Mouse (Mus musculus) layer of hippocampus, adult 9-11 months (tissue): ENCODE results near the gene Ccdc146.
"Not testable (repeated sequence)": the region's sequence is repeated elsewhere in the genome, so short reads cannot be mapped to it uniquely, and the experiment has no call there.

Experiments used
- DNase-seq: peaks from one replicate; pipeline ENCODE4 v3.0.0; 2022

Gene Ccdc146

GRCm38 (mm10) chr5:21329672-21330665, 94.5 kb downstream of the Ccdc146 start:
- no peak for DNase-seq

GRCm38 (mm10) chr5:21328560-21328959, 95.9 kb downstream of the Ccdc146 start:
- no peak for DNase-seq

- DNase-seq, result no peak
Observed at GRCm38 (mm10) chr5:21326494-21326893, 98.0 kb downstream of the Ccdc146 start.

- no peak for DNase-seq
Observed at GRCm38 (mm10) chr5:21320138-21320537, 104.3 kb downstream of the Ccdc146 start.

GRCm38 (mm10) chr5:21314696-21315095, 109.8 kb downstream of the Ccdc146 start:
- DNase-seq, result no peak

GRCm38 (mm10) chr5:21307165-21307564, 117.3 kb downstream of the Ccdc146 start:
- DNase-seq, result no peak

GRCm38 (mm10) chr5:21301011-21301410, 123.5 kb downstream of the Ccdc146 start:
- DNase-seq, result no peak

- DNase-seq, result no peak
Observed at GRCm38 (mm10) chr5:21300058-21300457, 124.4 kb downstream of the Ccdc146 start.

GRCm38 (mm10) chr5:21299076-21299755, 125.3 kb downstream of the Ccdc146 start:
- no peak for DNase-seq

- DNase-seq, result no peak
Observed at GRCm38 (mm10) chr5:21295683-21296082, 128.8 kb downstream of the Ccdc146 start.

GRCm38 (mm10) chr5:21290594-21290993, 133.9 kb downstream of the Ccdc146 start:
- no peak for DNase-seq

- DNase-seq, result no peak
Observed at GRCm38 (mm10) chr5:21288658-21289435, 135.6 kb downstream of the Ccdc146 start.

- no peak for DNase-seq
Observed at GRCm38 (mm10) chr5:21283356-21284062, 141.0 kb downstream of the Ccdc146 start.

- not testable (repeated sequence) for DNase-seq
Observed at GRCm38 (mm10) chr5:21277685-21278084, 146.8 kb downstream of the Ccdc146 start.

- no peak for DNase-seq
Observed at GRCm38 (mm10) chr5:21271386-21272354, 152.8 kb downstream of the Ccdc146 start.

GRCm38 (mm10) chr5:21270756-21271155, 153.7 kb downstream of the Ccdc146 start:
- no peak for DNase-seq

- DNase-seq, result no peak
Observed at GRCm38 (mm10) chr5:21269446-21269845, 155.0 kb downstream of the Ccdc146 start.

- DNase-seq, result no peak
Observed at GRCm38 (mm10) chr5:21267090-21267489, 157.4 kb downstream of the Ccdc146 start.

GRCm38 (mm10) chr5:21265049-21265448, 159.4 kb downstream of the Ccdc146 start:
- DNase-seq, result peak; percentile 75

- DNase-seq, result no peak
Observed at GRCm38 (mm10) chr5:21264352-21265021, 160.0 kb downstream of the Ccdc146 start.
